ENCODE assay signal across 12 mouse cellular contexts in genomic region chrX:18165121-18165520, GRCm38 (mm10). TPM values are rescaled to one million over a fixed set of nuclear protein-coding genes. Genes with fewer than 3 reads are reported as not detected.
DNase-seq lines count a peak whose midpoint lies in the region; ATAC-seq and TF ChIP-seq lines count a peak whose summit lies in the region.
"Had no signal": no experiment of that assay in that cellular context is flagged by ENCODE, and none has a peak within 500 bp of the region (broad histone marks: within the 10 kb centered on the region; RNA-seq: fewer than 3 reads in every experiment).

No protein-coding gene starts in this region.

- H3K9ac ChIP-seq in lung, embryonic 15.5 days: no peak overlapping the region
- no peak overlapping the region for H3K9ac ChIP-seq in limb, embryonic 14.5 days (ENCODE audit: low read depth, low read length, severe bottlenecking)
- H3K9ac ChIP-seq in stomach, embryonic 14.5 days (replicated peaks; ENCODE audit: low read depth, low read length): no peak overlapping the region

- no peaks in the 10 kb centered on the region for H3K36me3 ChIP-seq in lung, embryonic 15.5 days
- H3K36me3 ChIP-seq in limb, embryonic 14.5 days (ENCODE audit: control insufficient read depth, insufficient read depth, low read length): no peaks in the 10 kb centered on the region
- no peaks in the 10 kb centered on the region for H3K36me3 ChIP-seq in stomach, embryonic 14.5 days (ENCODE audit: control insufficient read depth, insufficient read depth, low read length)

- TF ChIP-seq CTCF in gastrocnemius, adult 2 months (IDR thresholded peaks at IDR 0.05): no peak

- peak overlapping the region; percentile 93 for H3K4me3 ChIP-seq in gastrocnemius, adult 2 months
- no peak overlapping the region for H3K4me3 ChIP-seq in lung, embryonic 15.5 days
- peak overlapping the region; percentile 73; the same call in 1 of the 2 replicates for H3K4me3 ChIP-seq in limb, embryonic 14.5 days (replicated peaks; ENCODE audit: low read length)
- H3K4me3 ChIP-seq in stomach, embryonic 14.5 days (ENCODE audit: low read depth, low read length): peak overlapping the region; percentile 76; the same call in 1 of the 2 replicates

- no peaks in the 10 kb centered on the region for H3K27me3 ChIP-seq in lung, embryonic 15.5 days
- no peaks in the 10 kb centered on the region for H3K27me3 ChIP-seq in limb, embryonic 14.5 days (ENCODE audit: control insufficient read depth, insufficient read depth, low read length)
- H3K27me3 ChIP-seq in stomach, embryonic 14.5 days (ENCODE audit: control insufficient read depth, insufficient read depth, low read length): no peaks in the 10 kb centered on the region

- intact Hi-C loops in gastrocnemius, adult 2 months (cut with DNase I): no loop called here

- H3K27ac ChIP-seq in gastrocnemius, adult 2 months: peak overlapping the region; percentile 100; the same call in 1 of the 2 replicates
- no peak overlapping the region for H3K27ac ChIP-seq in lung, embryonic 15.5 days
- no peak overlapping the region for H3K27ac ChIP-seq in limb, embryonic 14.5 days (replicated peaks; ENCODE audit: low read depth, low read length)
- H3K27ac ChIP-seq in stomach, embryonic 14.5 days (ENCODE audit: low read length): no peak overlapping the region

- no peak for ATAC-seq in lung, embryonic 15.5 days (ENCODE audit: borderline replicate concordance, extremely low read depth, low FRiP score, low TSS enrichment)
- no peak for ATAC-seq in limb, embryonic 14.5 days (ENCODE audit: low FRiP score, low read depth)
- no peak for ATAC-seq in stomach, embryonic 14.5 days (ENCODE audit: insufficient number of reproducible peaks, insufficient read depth, low FRiP score, low read depth)

- H3K4me2 ChIP-seq in lung, embryonic 15.5 days: peak overlapping the region; percentile 49; the same call in 1 of the 2 replicates
- H3K4me2 ChIP-seq in limb, embryonic 14.5 days (replicated peaks; ENCODE audit: low read depth, low read length, severe bottlenecking): peak overlapping the region; percentile 51; the same call in 1 of the 2 replicates
- peak overlapping the region; percentile 49 for H3K4me2 ChIP-seq in stomach, embryonic 14.5 days (replicated peaks; ENCODE audit: low read depth, low read length)

- WGBS in lung, embryonic 15.5 days: 50% methylated on average over 2 of the region's 2 CpGs
- WGBS in limb, embryonic 14.5 days: 57% methylated on average over 2 of the region's 2 CpGs
- 66% methylated on average over 2 of the region's 2 CpGs for WGBS in stomach, embryonic 14.5 days

- no peaks in the 10 kb centered on the region for H3K9me3 ChIP-seq in lung, embryonic 15.5 days
- H3K9me3 ChIP-seq in limb, embryonic 14.5 days (ENCODE audit: control insufficient read depth, low read length): no peaks in the 10 kb centered on the region
- H3K9me3 ChIP-seq in stomach, embryonic 14.5 days (ENCODE audit: control insufficient read depth, low read depth, low read length): no peaks in the 10 kb centered on the region

- no peak for DNase-seq in gastrocnemius, adult 2 months
- DNase-seq in gastrocnemius, adult 8-10 months (ENCODE audit: low spot score in 2 of 2): no peak
- no peak for DNase-seq in lung, postnatal 4 days
- no peak for DNase-seq in limb, embryonic 14.5 days (ENCODE audit: low spot score)
- DNase-seq in layer of hippocampus, adult 11-12 months (ENCODE audit: low spot score): no peak
- DNase-seq in layer of hippocampus, postnatal 36 days: no peak
- DNase-seq: B cell, adult 2 months; gastrocnemius, postnatal 14 days; kidney, postnatal 10 days had no signal

- TF ChIP-seq POLR2A in limb, embryonic 14.5 days (IDR thresholded peaks at IDR 0.05; ENCODE audit: borderline replicate concordance, extremely low read depth, insufficient read depth, insufficient read length): no peak

- no peaks in the 10 kb centered on the region for H3K4me1 ChIP-seq in lung, embryonic 15.5 days
- no peaks in the 10 kb centered on the region for H3K4me1 ChIP-seq in limb, embryonic 14.5 days (ENCODE audit: control insufficient read depth, insufficient read depth, low read length)
- no peaks in the 10 kb centered on the region for H3K4me1 ChIP-seq in stomach, embryonic 14.5 days (ENCODE audit: control insufficient read depth, insufficient read depth, low read length)

RNA-seq across cellular contexts. Expression of gene Kdm6a, which starts 2.7 kb away (rescaled TPM):
- 10 to 100 TPM; 22.6 to 35.8 TPM for total RNA-seq in gastrocnemius, adult 2 months (2021)
- total RNA-seq in gastrocnemius, adult 8-10 months (2022): 10 to 100 TPM; 15.5 to 34.9 (median 23.5) TPM
- polyA plus RNA-seq in lung, embryonic 15.5 days (2015; fragmentation: Nextera tagmentation; extraction: Ambion mirVana): 20.8 and 24.2 TPM in 2 replicates
- 31.6 and 47.4 TPM in 2 replicates for polyA plus RNA-seq in limb, embryonic 14.5 days (2012; rRNA removed)
- 23.0 and 38.6 TPM in 2 replicates for polyA plus RNA-seq in limb, embryonic 14.5 days (2014; fragmentation: Nextera tagmentation; extraction: Ambion mirVana)
- polyA plus RNA-seq in stomach, embryonic 14.5 days (2014; fragmentation: Nextera tagmentation; extraction: Ambion mirVana): 26.0 and 33.4 TPM in 2 replicates
- 10 to 100 TPM; 41.2 to 53.8 TPM for total RNA-seq in layer of hippocampus, postnatal 36 days (2021)

RNA-seq across cellular contexts. Expression of gene Dusp21, which starts 19.5 kb away (rescaled TPM):
- not detected for total RNA-seq in gastrocnemius, adult 2 months (2021)
- total RNA-seq in gastrocnemius, adult 8-10 months (2022): not detected
- not detected in 2 replicates for polyA plus RNA-seq in lung, embryonic 15.5 days (2015; fragmentation: Nextera tagmentation; extraction: Ambion mirVana)
- not detected in 2 replicates for polyA plus RNA-seq in limb, embryonic 14.5 days (2012; rRNA removed)
- not detected in 2 replicates for polyA plus RNA-seq in limb, embryonic 14.5 days (2014; fragmentation: Nextera tagmentation; extraction: Ambion mirVana)
- polyA plus RNA-seq in stomach, embryonic 14.5 days (2014; fragmentation: Nextera tagmentation; extraction: Ambion mirVana): not detected in 2 replicates
- not detected for total RNA-seq in layer of hippocampus, postnatal 36 days (2021)
- total RNA-seq: gastrocnemius, postnatal 14 days had no signal
- polyA plus RNA-seq: lung, embryonic 16.5 days had no signal
